Mouse (Mus musculus): ENCODE data around the gene Pdzrn3. TPM values are rescaled to one million over a fixed set of nuclear protein-coding genes. Genes with fewer than 3 reads are reported as not detected.
A peak's percentile ranks its signal among the peaks of the same experiment; 100 is the strongest.

The Pdzrn3 gene
- polyA plus RNA-seq, 1 experiment from 2014 or later: 8.8 TPM

GRCm38 (mm10) chr6:101170699-101171098 lies 207.0 kb downstream of the Pdzrn3 start:
- peak; percentile 59 for ATAC-seq (ENCODE audit: low FRiP score)

GRCm38 (mm10) chr6:101153511-101153921 lies 224.2 kb downstream of the Pdzrn3 start:
- ATAC-seq (ENCODE audit: low FRiP score) (no peak), DNase-seq (ENCODE audit: low spot score, missing footprints) (no peak)
- peaks cover 12% of the 10 kb centered on the region for H3K36me3 ChIP-seq (ENCODE audit: control insufficient read depth, insufficient read depth, low read length)
- no peak overlapping the region for H3K9ac ChIP-seq (ENCODE audit: low read length)
- no peaks in the 10 kb centered on the region for H3K27me3 ChIP-seq (ENCODE audit: control insufficient read depth, insufficient read depth, low read length)
- no peak overlapping the region for H3K4me3 ChIP-seq (ENCODE audit: low read depth, low read length)
- H3K27ac ChIP-seq (ENCODE audit: low read depth, low read length): no peak overlapping the region
- H3K9me3 ChIP-seq (ENCODE audit: control insufficient read depth, low read length): no peaks in the 10 kb centered on the region
- 46% methylated on average over 1 of the region's 1 CpGs for WGBS
- peaks cover 2% of the 10 kb centered on the region; the same call in 1 of the 2 replicates for H3K4me1 ChIP-seq (ENCODE audit: control insufficient read depth, insufficient read depth, low read length)
- no peak overlapping the region for H3K4me2 ChIP-seq

More at GRCm38 (mm10) chr6:101170699-101171098, 207.0 kb downstream of the Pdzrn3 start:
- DNase-seq (ENCODE audit: low spot score, missing footprints): no peak
- Histone ChIP-seq H3K27ac (ENCODE audit: low read depth, low read length) (no peak overlapping the region), H3K4me2 (no peak overlapping the region), H3K9ac (ENCODE audit: low read length) (no peak overlapping the region), H3K9me3 (ENCODE audit: control insufficient read depth, low read length) (no peaks in the 10 kb centered on the region), H3K27me3 (ENCODE audit: control insufficient read depth, insufficient read depth, low read length) (no peaks in the 10 kb centered on the region), H3K36me3 (ENCODE audit: control insufficient read depth, insufficient read depth, low read length) (no peaks in the 10 kb centered on the region), H3K4me1 (ENCODE audit: control insufficient read depth, insufficient read depth, low read length) (peaks cover 9% of the 10 kb centered on the region), H3K4me3 (ENCODE audit: low read depth, low read length) (no peak overlapping the region)
- 50% methylated on average over 7 of the region's 7 CpGs for WGBS

DNA sequence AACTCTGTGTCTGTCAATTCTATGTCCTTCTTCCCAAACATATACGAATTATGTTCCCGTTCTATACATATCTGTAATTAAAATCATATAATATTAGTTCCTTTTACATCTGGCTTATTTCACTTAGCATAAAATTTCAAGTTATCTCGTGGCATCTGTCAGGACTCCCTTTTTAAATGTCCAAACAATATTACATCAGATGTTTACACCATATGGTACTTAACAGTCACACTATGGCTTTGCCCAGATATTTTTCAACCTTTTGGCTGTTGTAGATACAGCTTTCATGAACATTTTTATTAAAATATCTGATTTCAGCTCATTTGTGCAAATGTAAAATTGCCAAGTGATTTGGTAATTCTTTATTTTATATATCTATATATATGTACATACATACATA lies 242.3 kb downstream of the Pdzrn3 start:
- no peak overlapping the region for H3K4me3 ChIP-seq (ENCODE audit: low read depth, low read length)
- no peak overlapping the region for H3K9ac ChIP-seq (ENCODE audit: low read length)
- H3K4me2 ChIP-seq: no peak overlapping the region
- H3K9me3 ChIP-seq (ENCODE audit: control insufficient read depth, low read length): no peaks in the 10 kb centered on the region
- no peak for ATAC-seq (ENCODE audit: low FRiP score)
- H3K4me1 ChIP-seq (ENCODE audit: control insufficient read depth, insufficient read depth, low read length): no peaks in the 10 kb centered on the region
- WGBS: 88% methylated on average over 3 of the region's 3 CpGs
- DNase-seq (ENCODE audit: low spot score, missing footprints): no peak
- no peaks in the 10 kb centered on the region for H3K27me3 ChIP-seq (ENCODE audit: control insufficient read depth, insufficient read depth, low read length)
- H3K36me3 ChIP-seq (ENCODE audit: control insufficient read depth, insufficient read depth, low read length): no peaks in the 10 kb centered on the region
- H3K27ac ChIP-seq (ENCODE audit: low read depth, low read length): no peak overlapping the region

DNA sequence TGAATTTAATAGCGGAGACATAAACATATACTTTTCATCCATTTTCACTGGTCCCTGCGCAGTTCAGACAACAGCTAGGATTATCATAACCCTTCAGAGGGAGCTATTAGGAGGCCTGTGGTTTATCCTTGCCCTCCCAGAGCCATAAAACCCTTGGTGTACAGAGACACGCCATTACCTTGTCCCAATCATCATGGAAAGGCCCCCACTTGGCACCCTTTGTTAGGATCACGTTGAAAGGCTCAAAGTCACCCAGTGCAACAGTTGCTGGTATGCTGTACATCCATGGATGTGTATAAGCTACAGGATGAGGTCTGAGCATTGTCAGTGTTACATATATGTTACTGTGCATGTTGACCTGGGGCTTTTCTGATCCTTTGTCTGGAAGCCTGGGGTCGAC lies 252.3 kb downstream of the Pdzrn3 start:
- no peaks in the 10 kb centered on the region for H3K36me3 ChIP-seq (ENCODE audit: control insufficient read depth, insufficient read depth, low read length)
- no peaks in the 10 kb centered on the region for H3K4me1 ChIP-seq (ENCODE audit: control insufficient read depth, insufficient read depth, low read length)
- no peaks in the 10 kb centered on the region for H3K27me3 ChIP-seq (ENCODE audit: control insufficient read depth, insufficient read depth, low read length)
- ATAC-seq (ENCODE audit: low FRiP score) (no peak), DNase-seq (ENCODE audit: low spot score, missing footprints) (peak; percentile 26)
- no peak overlapping the region for H3K9ac ChIP-seq (ENCODE audit: low read length)
- H3K4me2 ChIP-seq: no peak overlapping the region
- H3K4me3 ChIP-seq (ENCODE audit: low read depth, low read length): no peak overlapping the region
- H3K27ac ChIP-seq (ENCODE audit: low read depth, low read length): no peak overlapping the region
- whole genome bisulfite sequencing: 88% methylated on average over 5 of the region's 5 CpGs
- H3K9me3 ChIP-seq (ENCODE audit: control insufficient read depth, low read length): no peaks in the 10 kb centered on the region

GRCm38 (mm10) chr6:101108951-101109350 lies 268.7 kb downstream of the Pdzrn3 start:
- Histone ChIP-seq H3K9ac (ENCODE audit: low read length) (no peak overlapping the region), H3K27ac (ENCODE audit: low read depth, low read length) (no peak overlapping the region), H3K36me3 (ENCODE audit: control insufficient read depth, insufficient read depth, low read length) (no peaks in the 10 kb centered on the region), H3K4me3 (ENCODE audit: low read depth, low read length) (no peak overlapping the region), H3K4me2 (no peak overlapping the region), H3K9me3 (ENCODE audit: control insufficient read depth, low read length) (no peaks in the 10 kb centered on the region), H3K27me3 (ENCODE audit: control insufficient read depth, insufficient read depth, low read length) (no peaks in the 10 kb centered on the region), H3K4me1 (ENCODE audit: control insufficient read depth, insufficient read depth, low read length) (no peaks in the 10 kb centered on the region)
- DNase-seq (ENCODE audit: low spot score, missing footprints) (peak; percentile 78), ATAC-seq (ENCODE audit: low FRiP score) (no peak)
- 60% methylated on average over 1 of the region's 1 CpGs for WGBS

- no peaks in the 10 kb centered on the region for H3K4me1 ChIP-seq (ENCODE audit: control insufficient read depth, insufficient read depth, low read length)
- DNase-seq (ENCODE audit: low spot score, missing footprints): no peak
- H3K4me3 ChIP-seq (ENCODE audit: low read depth, low read length): no peak overlapping the region
- no peaks in the 10 kb centered on the region for H3K27me3 ChIP-seq (ENCODE audit: control insufficient read depth, insufficient read depth, low read length)
- H3K4me2 ChIP-seq: no peak overlapping the region
- no peaks in the 10 kb centered on the region for H3K36me3 ChIP-seq (ENCODE audit: control insufficient read depth, insufficient read depth, low read length)
- H3K27ac ChIP-seq (ENCODE audit: low read depth, low read length): no peak overlapping the region
- no peaks in the 10 kb centered on the region for H3K9me3 ChIP-seq (ENCODE audit: control insufficient read depth, low read length)
- H3K9ac ChIP-seq (ENCODE audit: low read length): no peak overlapping the region
- ATAC-seq (ENCODE audit: low FRiP score): no peak
- WGBS: 93% methylated on average over 6 of the region's 6 CpGs
Measured at GRCm38 (mm10) chr6:101103506-101103905, 274.2 kb downstream of the Pdzrn3 start.

GRCm38 (mm10) chr6:101101709-101102654 lies 275.7 kb downstream of the Pdzrn3 start:
- H3K9ac ChIP-seq (ENCODE audit: low read length): no peak overlapping the region
- no peak for ATAC-seq (ENCODE audit: low FRiP score)
- H3K4me3 ChIP-seq (ENCODE audit: low read depth, low read length): no peak overlapping the region
- whole genome bisulfite sequencing: 89% methylated on average over 14 of the region's 14 CpGs
- H3K36me3 ChIP-seq (ENCODE audit: control insufficient read depth, insufficient read depth, low read length): no peaks in the 10 kb centered on the region
- H3K4me2 ChIP-seq: no peak overlapping the region
- peak; percentile 71 for DNase-seq (ENCODE audit: low spot score, missing footprints)
- no peaks in the 10 kb centered on the region for H3K4me1 ChIP-seq (ENCODE audit: control insufficient read depth, insufficient read depth, low read length)
- no peaks in the 10 kb centered on the region for H3K27me3 ChIP-seq (ENCODE audit: control insufficient read depth, insufficient read depth, low read length)
- H3K9me3 ChIP-seq (ENCODE audit: control insufficient read depth, low read length): no peaks in the 10 kb centered on the region
- H3K27ac ChIP-seq (ENCODE audit: low read depth, low read length): no peak overlapping the region
